Mouse (Mus musculus) hindbrain, postnatal 0 days (tissue): ENCODE measurements around the gene Crim1. TPM values are rescaled to one million over a fixed set of nuclear protein-coding genes. Genes with fewer than 3 reads are reported as not detected.
A peak's percentile ranks its signal among the peaks of the same experiment; 100 is the strongest.

ENCODE experiments used
- ATAC-seq: fragments of 200-750 bp; cut with Nextera tagmentation; 2 replicates; pipeline ENCODE4 v1.8.0; 2017; ENCODE audit warnings: mild to moderate bottlenecking, moderate TSS enrichment, moderate library complexity
- DNase-seq: peaks from one replicate; pipeline ENCODE4 v3.0.0-alpha.2; 2015; ENCODE audit warnings: low spot score
- H3K27ac ChIP-seq: fragments of 300-500 bp; sonication (generic); 2 replicates; pipeline ENCODE4 v1.5.1; 2014; ENCODE audit warnings: mild to moderate bottlenecking
- H3K27me3 ChIP-seq: fragments of 300-500 bp; sonication (generic); 2 replicates; pipeline ENCODE4 v1.6.1; 2014; ENCODE audit warnings: low read length, mixed read lengths; ENCODE audit not compliant: insufficient read depth
- H3K36me3 ChIP-seq: fragments of 300-500 bp; sonication (generic); 2 replicates; pipeline ENCODE4 v1.6.1; 2014; ENCODE audit warnings: low read length, mixed read lengths; ENCODE audit not compliant: insufficient read depth
- H3K4me1 ChIP-seq: fragments of 300-500 bp; sonication (generic); 2 replicates; pipeline ENCODE4 v1.6.1; 2014; ENCODE audit warnings: antibody characterized with exemption, low read length, mixed read lengths; ENCODE audit not compliant: insufficient read depth
- H3K4me2 ChIP-seq: fragments of 300-500 bp; sonication (generic); 2 replicates; pipeline ENCODE4 v1.6.1; 2014; ENCODE audit warnings: low read depth, mild to moderate bottlenecking, low read length, moderate library complexity, mixed read lengths
- H3K4me3 ChIP-seq: fragments of 300-500 bp; sonication (generic); 2 replicates; pipeline ENCODE4 v1.5.1; 2014; ENCODE audit warnings: low read length
- H3K9ac ChIP-seq: fragments of 300-500 bp; sonication (generic); replicated peaks from 2 replicates; pipeline ENCODE4 v1.6.1; 2014; ENCODE audit warnings: mild to moderate bottlenecking, low read length, moderate library complexity, mixed read lengths
- H3K9me3 ChIP-seq: fragments of 300-500 bp; sonication (generic); 2 replicates; pipeline ENCODE4 v1.6.1; 2016; ENCODE audit warnings: low read length, mixed read lengths
- CTCF ChIP-seq: IDR thresholded peaks from 2 replicates; pipeline ENCODE4 v1.5.1; 2016; ENCODE audit warnings: antibody characterized with exemption, control low read depth, low read depth
- WGBS: fragments of 180-500 bp; shearing (Covaris S2); extraction: QIAGEN DNeasy Blood & Tissue Kit; methylation state at CpG from one replicate; pipeline ENCODE4 v1.1.7; 2014; 5-methylcytosine and 5-hydroxymethylcytosine counted together
- polyA plus RNA-seq: library from polyadenylated mRNA; unstranded; fragments of >200 nt; fragmentation: Nextera tagmentation; extraction: Ambion mirVana; gene quantifications from 2 replicates; pipeline ENCODE4 v1.2.1, GENCODE M21; 2015
- total RNA-seq: library from RNA; depleted of rRNA; stranded (reverse); fragments of >200 nt; gene quantifications from 2 replicates; pipeline ENCODE4 v1.2.3, GENCODE M21; 2014

Crim1 gene
- total and polyA plus RNA-seq, 2 experiments from 2014 or later: 14.6 to 143 TPM

GRCm38 (mm10) chr17:78254256-78254655, 54.2 kb downstream of the Crim1 start:
- Histone ChIP-seq H3K4me3 (no peak overlapping the region), H3K27me3 (no peaks in the 10 kb centered on the region), H3K27ac (no peak overlapping the region), H3K9ac (no peak overlapping the region), H3K4me2 (peak overlapping the region; percentile 41), H3K36me3 (no peaks in the 10 kb centered on the region), H3K9me3 (no peaks in the 10 kb centered on the region), H3K4me1 (peaks cover 4% of the 10 kb centered on the region; the same call in 1 of the 2 replicates)
- WGBS: 45% methylated on average over 8 of the region's 8 CpGs
- ATAC-seq: peak; percentile 61; the same call in 1 of the 2 replicates
- DNase-seq: peak; percentile 38
- 0 out of 2 replicates have a peak, but pooled peaks have one; percentile 6 for TF ChIP-seq CTCF

- Histone ChIP-seq H3K4me2 (no peak overlapping the region), H3K4me3 (no peak overlapping the region), H3K4me1 (peaks cover 4% of the 10 kb centered on the region; the same call in 1 of the 2 replicates), H3K27ac (no peak overlapping the region), H3K36me3 (no peaks in the 10 kb centered on the region), H3K27me3 (no peaks in the 10 kb centered on the region), H3K9ac (no peak overlapping the region), H3K9me3 (no peaks in the 10 kb centered on the region)
- ATAC-seq (no peak), DNase-seq (no peak)
- no peak for TF ChIP-seq CTCF
- WGBS: 97% methylated on average over 9 of the region's 9 CpGs
Observed at GRCm38 (mm10) chr17:78255711-78256110, 55.7 kb downstream of the Crim1 start.

GRCm38 (mm10) chr17:78256534-78256933, 56.5 kb downstream of the Crim1 start:
- no peak for TF ChIP-seq CTCF
- no peak overlapping the region for H3K4me2 ChIP-seq
- 80% methylated on average over 8 of the region's 8 CpGs for WGBS

GRCm38 (mm10) chr17:78261684-78262083, 61.6 kb downstream of the Crim1 start:
- 93% methylated on average over 4 of the region's 4 CpGs for WGBS
- ATAC-seq: no peak
- TF ChIP-seq CTCF: no peak

More at GRCm38 (mm10) chr17:78256534-78256933, 56.5 kb downstream of the Crim1 start:
- no peaks in the 10 kb centered on the region for H3K36me3 ChIP-seq
- no peak overlapping the region for H3K27ac ChIP-seq
- no peak for DNase-seq
- H3K27me3 ChIP-seq: no peaks in the 10 kb centered on the region
- peaks cover 4% of the 10 kb centered on the region; the same call in 1 of the 2 replicates for H3K4me1 ChIP-seq
- no peak for ATAC-seq
- H3K9ac ChIP-seq: no peak overlapping the region
- no peaks in the 10 kb centered on the region for H3K9me3 ChIP-seq
- H3K4me3 ChIP-seq: no peak overlapping the region

GRCm38 (mm10) chr17:78264116-78264515, 64.1 kb downstream of the Crim1 start:
- Histone ChIP-seq H3K36me3 (no peaks in the 10 kb centered on the region), H3K4me2 (no peak overlapping the region), H3K4me3 (no peak overlapping the region), H3K27me3 (no peaks in the 10 kb centered on the region), H3K9ac (no peak overlapping the region), H3K9me3 (no peaks in the 10 kb centered on the region), H3K27ac (no peak overlapping the region), H3K4me1 (no peaks in the 10 kb centered on the region)
- ATAC-seq (no peak), DNase-seq (no peak)
- TF ChIP-seq CTCF: no peak
- WGBS: 55% methylated on average over 11 of the region's 11 CpGs

More at GRCm38 (mm10) chr17:78261684-78262083, 61.6 kb downstream of the Crim1 start:
- H3K27me3 ChIP-seq: no peaks in the 10 kb centered on the region
- DNase-seq: no peak
- H3K4me2 ChIP-seq: no peak overlapping the region
- H3K9ac ChIP-seq: no peak overlapping the region
- H3K36me3 ChIP-seq: no peaks in the 10 kb centered on the region
- H3K4me1 ChIP-seq: no peaks in the 10 kb centered on the region
- no peak overlapping the region for H3K27ac ChIP-seq
- no peak overlapping the region for H3K4me3 ChIP-seq
- no peaks in the 10 kb centered on the region for H3K9me3 ChIP-seq

- no peaks in the 10 kb centered on the region for H3K27me3 ChIP-seq
- WGBS: 73% methylated on average over 7 of the region's 7 CpGs
- DNase-seq (no peak), ATAC-seq (no peak)
- H3K9ac ChIP-seq: no peak overlapping the region
- TF ChIP-seq CTCF: no peak
- no peak overlapping the region for H3K4me3 ChIP-seq
- no peak overlapping the region for H3K27ac ChIP-seq
- no peaks in the 10 kb centered on the region for H3K36me3 ChIP-seq
- no peaks in the 10 kb centered on the region for H3K4me1 ChIP-seq
- no peak overlapping the region for H3K4me2 ChIP-seq
- H3K9me3 ChIP-seq: no peaks in the 10 kb centered on the region
Observed at GRCm38 (mm10) chr17:78265135-78265534, 65.1 kb downstream of the Crim1 start.

GRCm38 (mm10) chr17:78266271-78266670, 66.2 kb downstream of the Crim1 start:
- ATAC-seq: no peak
- H3K27me3 ChIP-seq: no peaks in the 10 kb centered on the region
- H3K4me2 ChIP-seq: no peak overlapping the region
- H3K27ac ChIP-seq: no peak overlapping the region
- no peak for DNase-seq
- no peak for TF ChIP-seq CTCF
- WGBS: 84% methylated on average over 2 of the region's 2 CpGs
- H3K9me3 ChIP-seq: no peaks in the 10 kb centered on the region
- H3K4me3 ChIP-seq: no peak overlapping the region
- no peak overlapping the region for H3K9ac ChIP-seq
- H3K36me3 ChIP-seq: no peaks in the 10 kb centered on the region
- H3K4me1 ChIP-seq: no peaks in the 10 kb centered on the region
